Mouse (Mus musculus) T-helper 17 cell (primary cell): ENCODE data around the gene Ctu2.

ENCODE experiments used
- in situ Hi-C, 2 experiments: fragments of 300-600 bp; cut with MboI, MseI; formaldehyde crosslinking; loops; 1 replicate in 1 of 2; 2 replicates in 1 of 2; pipeline ENCODE4 v1.15.1; 2025; ENCODE audit warnings: high pct_unique_total_duplicates in 2 of 2

The Ctu2 gene

GRCm38 (mm10) chr8:122475580-122476320 lies at the start of gene Ctu2, which contains the start of gene Rnf166:
Gene Ctu2 (plus strand): TSS chr8:122476143.
Gene Rnf166 (minus strand): TSS chr8:122476064.
- in situ Hi-C loops: no loop called here

- in situ Hi-C loops: loop anchor here in 1 of 2 experiments (25.0 kb wide), 2 partner anchors 839 to 1136 kb away; partner anchors contain the start of genes Fbxo31 and Map1lc3b
Measured at GRCm38 (mm10) chr8:122426145-122426544, 49.8 kb upstream of the Ctu2 start.

DNA sequence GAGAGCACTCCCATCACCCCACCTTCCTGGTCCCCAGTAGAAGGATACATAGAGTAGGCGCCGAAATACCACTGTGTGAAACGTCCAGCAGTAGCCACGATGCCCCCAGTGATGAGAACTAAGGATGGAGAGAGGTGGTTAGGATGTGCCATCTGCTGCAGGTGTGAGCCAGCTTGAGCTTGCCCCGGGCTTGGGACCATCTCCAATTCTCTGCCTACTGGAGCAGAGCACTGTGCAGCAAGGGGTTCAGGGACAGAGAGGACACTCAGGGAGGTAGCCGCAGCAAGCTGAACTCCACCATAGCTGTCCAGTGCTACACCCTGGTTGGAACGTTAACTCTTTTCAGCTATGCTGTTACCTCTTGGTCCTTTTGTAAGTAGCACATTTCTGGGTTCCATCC lies 48.3 kb upstream of the Ctu2 start:
- in situ Hi-C loops: loop anchor here in 1 of 2 experiments (25.0 kb wide), 2 partner anchors 840 to 1135 kb away; partner anchors contain the start of genes Fbxo31 and Map1lc3b

DNA sequence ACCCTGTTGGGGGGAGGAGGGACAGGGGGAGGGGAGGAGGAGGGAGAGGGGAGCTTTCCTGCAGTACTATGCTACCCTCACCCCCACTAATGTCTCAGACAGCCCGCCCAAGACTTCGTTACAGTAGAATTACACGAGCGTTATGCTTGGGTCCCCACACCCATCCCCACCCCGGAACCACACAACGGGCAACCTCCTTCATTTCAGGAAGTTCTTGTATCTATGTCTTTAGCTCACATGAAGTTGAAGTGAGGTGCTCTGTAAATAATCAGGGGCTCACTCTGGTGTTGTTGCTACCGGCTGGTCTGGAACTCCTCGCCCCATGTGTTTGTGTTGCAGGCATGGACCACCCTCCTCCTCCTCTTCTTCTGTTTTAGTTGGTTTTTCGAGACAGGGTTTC lies 47.8 kb upstream of the Ctu2 start:
- in situ Hi-C loops: loop anchor here in 1 of 2 experiments (25.0 kb wide), 2 partner anchors 841 to 1134 kb away; partner anchors contain the start of genes Fbxo31 and Map1lc3b

- in situ Hi-C loops: loop anchor here (5.0 to 25.0 kb wide), 5 partner anchors 42 to 1132 kb away; partner anchors contain the start of genes Cdt1 (in 1 of the 2), Fbxo31 (in 1 of the 2), Map1lc3b (in 1 of the 2) and Zfpm1 (in 1 of the 2)
Measured at GRCm38 (mm10) chr8:122430058-122430636, 45.8 kb upstream of the Ctu2 start.

- in situ Hi-C loops: loop anchor here (5.0 to 25.0 kb wide), 5 partner anchors 42 to 1132 kb away; partner anchors contain the start of genes Cdt1 (in 1 of the 2), Fbxo31 (in 1 of the 2), Map1lc3b (in 1 of the 2) and Zfpm1 (in 1 of the 2)
Measured at GRCm38 (mm10) chr8:122430646-122431045, 45.3 kb upstream of the Ctu2 start.

DNA sequence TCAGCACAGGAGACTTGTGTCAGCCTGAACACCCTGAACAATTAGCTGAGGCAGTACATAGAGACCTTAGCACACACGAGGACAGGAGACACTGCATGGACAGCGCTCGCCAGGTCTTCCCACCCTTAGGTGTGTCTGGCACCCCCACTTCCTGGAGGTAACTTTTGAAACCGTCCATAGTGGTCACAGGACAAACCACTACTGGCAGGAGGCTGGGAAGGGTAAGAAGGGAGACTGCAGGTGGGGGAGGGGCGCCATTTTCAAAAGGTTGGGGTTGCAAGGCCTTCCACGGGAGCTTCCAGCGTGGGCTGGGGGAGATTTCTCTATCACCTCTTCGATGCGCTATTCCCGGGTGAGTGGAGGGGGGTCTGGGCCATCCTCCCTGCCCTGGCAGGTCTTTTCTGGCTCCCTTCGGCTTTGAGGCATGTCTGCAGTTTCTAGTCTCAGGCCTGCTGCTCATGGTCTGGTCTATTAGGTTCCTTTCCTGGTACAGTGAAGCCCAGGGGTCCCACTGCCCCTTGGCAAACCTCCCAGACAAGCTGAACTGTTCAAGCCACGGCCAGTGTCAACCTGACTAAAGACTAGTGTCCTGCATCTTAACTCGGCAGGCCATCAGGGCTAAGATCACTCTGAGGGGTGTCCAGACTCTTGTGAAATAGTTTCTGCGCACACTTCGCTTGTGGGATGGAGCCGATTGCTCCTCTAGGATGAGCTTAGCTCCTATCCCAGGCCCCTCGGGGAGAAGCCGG lies 44.1 kb upstream of the Ctu2 start:
- in situ Hi-C loops: loop anchor here (5.0 to 25.0 kb wide), 5 partner anchors 40 to 1130 kb away; partner anchors contain the start of genes Cdt1 (in 1 of the 2), Fbxo31 (in 1 of the 2), Map1lc3b (in 1 of the 2) and Zfpm1 (in 1 of the 2)

GRCm38 (mm10) chr8:122432443-122433268 lies 43.3 kb upstream of the Ctu2 start, which contains the start of gene Cyba:
Gene Cyba (minus strand): TSS chr8:122432930.
- in situ Hi-C loops: loop anchor here (5.0 to 25.0 kb wide), 5 partner anchors 40 to 1130 kb away; partner anchors contain the start of genes Cdt1 (in 1 of the 2), Fbxo31 (in 1 of the 2), Map1lc3b (in 1 of the 2) and Zfpm1 (in 1 of the 2)

- in situ Hi-C loops: loop anchor here (5.0 to 25.0 kb wide), 5 partner anchors 39 to 1129 kb away; partner anchors contain the start of genes Cdt1 (in 1 of the 2), Fbxo31 (in 1 of the 2), Map1lc3b (in 1 of the 2) and Zfpm1 (in 1 of the 2)
Measured at GRCm38 (mm10) chr8:122433269-122433905, 42.6 kb upstream of the Ctu2 start.

DNA sequence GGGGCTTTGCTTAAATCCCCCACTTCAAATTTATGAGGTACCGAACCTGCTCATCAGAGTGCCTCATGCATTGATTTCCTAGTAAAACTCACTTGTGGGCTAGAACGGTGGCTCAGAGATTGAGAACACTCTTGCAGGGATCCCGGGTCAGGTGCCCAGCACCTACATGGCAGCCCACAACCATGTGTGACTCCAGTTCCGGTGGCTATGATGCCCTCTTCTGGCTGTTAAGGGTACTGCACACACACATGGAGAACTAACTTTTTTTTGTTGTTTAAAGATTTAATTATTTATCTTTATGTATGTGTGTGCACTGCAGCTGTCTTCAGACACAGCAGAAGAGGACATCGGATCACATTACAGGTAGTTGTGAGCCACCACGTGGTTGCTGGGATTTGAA lies 40.6 kb upstream of the Ctu2 start:
- in situ Hi-C loops: loop anchor here in 1 of 2 experiments (25.0 kb wide), 2 partner anchors 848 to 1127 kb away; partner anchors contain the start of genes Fbxo31 and Map1lc3b

DNA sequence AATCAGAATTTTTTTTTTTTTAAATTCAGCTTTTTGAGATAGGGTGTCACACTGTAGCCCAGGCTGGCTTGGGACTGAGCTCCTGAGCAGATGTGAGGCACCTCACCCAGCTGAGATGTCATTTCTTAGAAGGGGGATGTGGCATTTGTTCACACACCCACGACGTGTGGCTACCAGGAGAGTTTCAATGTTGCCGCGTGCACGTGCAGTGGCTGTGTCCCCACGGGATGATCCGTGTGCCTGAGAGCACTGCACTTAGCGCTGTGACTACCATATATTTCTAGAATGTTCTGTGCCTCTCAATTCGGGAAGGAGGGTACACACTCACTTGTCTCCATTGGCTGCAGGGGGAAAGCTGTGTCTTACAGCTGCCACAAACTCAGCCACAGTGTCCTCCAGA lies 39.8 kb upstream of the Ctu2 start:
- in situ Hi-C loops: loop anchor here in 1 of 2 experiments (25.0 kb wide), 2 partner anchors 849 to 1126 kb away; partner anchors contain the start of genes Fbxo31 and Map1lc3b

GRCm38 (mm10) chr8:122436586-122437125 lies 39.3 kb upstream of the Ctu2 start:
- in situ Hi-C loops: loop anchor here in 1 of 2 experiments (25.0 kb wide), 2 partner anchors 849 to 1126 kb away; partner anchors contain the start of genes Fbxo31 and Map1lc3b

DNA sequence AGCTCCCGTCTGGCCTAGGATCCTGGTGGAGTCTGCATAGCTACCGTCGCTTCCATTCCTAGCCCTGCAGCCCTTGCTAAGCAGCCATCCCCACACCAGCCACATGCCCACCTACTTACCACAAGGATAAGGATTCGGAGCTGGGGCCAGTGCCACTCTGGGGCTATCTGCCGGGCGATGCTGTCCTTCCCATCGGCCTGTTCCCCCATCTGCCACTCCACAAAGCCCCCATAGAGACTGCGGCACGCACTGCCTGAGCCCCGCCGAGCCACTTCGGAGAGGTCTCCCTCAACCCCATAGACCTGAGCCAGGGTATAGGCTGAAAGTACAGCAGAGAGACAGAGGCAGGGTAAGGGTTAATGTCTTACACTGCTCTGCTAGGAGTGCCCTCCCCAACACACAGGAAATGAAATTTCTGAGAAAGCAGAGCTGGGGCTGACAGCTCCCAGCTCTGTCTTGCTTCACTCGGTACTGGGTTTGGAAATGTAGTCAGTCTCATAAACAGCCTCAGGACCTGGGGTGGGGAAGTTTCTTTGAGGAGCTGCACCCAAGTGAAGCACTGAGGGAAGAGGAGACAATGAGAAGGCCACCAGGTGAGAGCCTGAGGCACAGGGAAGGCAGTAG lies 38.1 kb upstream of the Ctu2 start:
- in situ Hi-C loops: loop anchor here in 1 of 2 experiments (25.0 kb wide), 2 partner anchors 851 to 1124 kb away; partner anchors contain the start of genes Fbxo31 and Map1lc3b

GRCm38 (mm10) chr8:122439336-122439735 lies 36.6 kb upstream of the Ctu2 start:
- in situ Hi-C loops: loop anchor here in 1 of 2 experiments (25.0 kb wide), 2 partner anchors 852 to 1123 kb away; partner anchors contain the start of genes Fbxo31 and Map1lc3b

GRCm38 (mm10) chr8:122441326-122441725 lies 34.6 kb upstream of the Ctu2 start:
- in situ Hi-C loops: loop anchor here (10.0 to 25.0 kb wide), 3 partner anchors 854 to 1121 kb away; partner anchors contain the start of genes Fbxo31 (in 1 of the 2) and Map1lc3b (in 1 of the 2)

- in situ Hi-C loops: loop anchor here (10.0 to 25.0 kb wide), 3 partner anchors 855 to 1120 kb away; partner anchors contain the start of genes Fbxo31 (in 1 of the 2) and Map1lc3b (in 1 of the 2)
Measured at GRCm38 (mm10) chr8:122442356-122442755, 33.6 kb upstream of the Ctu2 start.

DNA sequence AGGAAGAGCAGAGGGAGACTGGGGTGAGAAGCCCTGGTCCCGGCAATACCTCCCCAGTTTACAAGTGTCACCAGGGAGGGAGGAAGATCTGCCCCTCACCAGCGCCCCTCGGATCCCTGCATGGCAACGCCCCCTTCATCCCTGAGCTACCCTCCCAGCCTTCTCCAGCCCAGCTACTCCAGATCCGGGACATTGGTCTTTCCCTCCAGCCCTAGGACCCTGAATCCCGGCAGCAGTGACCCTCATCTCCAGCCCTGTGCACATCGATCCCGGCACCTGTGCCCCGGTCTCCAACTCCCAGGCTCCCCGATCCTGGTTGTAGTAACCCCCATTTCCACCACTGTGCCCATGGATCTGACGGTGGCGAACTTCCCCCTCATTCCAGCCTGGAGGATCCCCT lies 33.2 kb upstream of the Ctu2 start:
- in situ Hi-C loops: loop anchor here (10.0 to 25.0 kb wide), 3 partner anchors 855 to 1120 kb away; partner anchors contain the start of genes Fbxo31 (in 1 of the 2) and Map1lc3b (in 1 of the 2)
